Mouse (Mus musculus): Measurements from ENCODE around the gene Rpl13a.

DNA sequence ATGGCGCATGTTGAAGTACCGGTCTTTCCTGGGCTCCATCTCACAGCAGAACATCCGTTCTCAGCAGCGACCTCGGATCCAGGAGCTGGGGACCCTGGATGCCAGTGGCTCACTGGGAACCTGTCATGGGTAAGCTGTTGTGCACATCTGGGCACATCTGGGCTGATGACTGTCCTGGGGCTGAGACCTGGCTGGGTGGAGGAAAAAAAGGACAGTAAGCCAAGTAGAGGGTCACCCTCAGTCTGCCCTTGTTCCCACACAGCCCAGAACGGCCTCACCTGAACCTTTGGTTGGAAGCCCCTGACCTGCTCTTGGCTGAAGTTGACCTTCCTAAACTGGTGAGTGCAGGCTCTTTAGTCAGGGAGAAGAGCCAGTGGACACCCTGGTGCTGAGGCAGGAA lies 30.4 kb upstream of the Rpl13a start:
- no peak for TF ChIP-seq CTCF (IDR thresholded peaks at IDR 0.05; ENCODE audit: insufficient read depth, low read length)
- TF ChIP-seq POLR2A (IDR thresholded peaks at IDR 0.05; ENCODE audit: borderline replicate concordance, extremely low read depth, low read depth, low read length), result no peak

All from lung, adult 2 months (tissue).